Mouse (Mus musculus) liver, postnatal 0 days (tissue): ENCODE data around the gene Fa2h.

ENCODE experiments used
- CTCF ChIP-seq: sonication (generic); IDR thresholded peaks from 2 replicates; pipeline ENCODE4 v1.5.1; 2016; ENCODE audit warnings: antibody characterized with exemption, low read depth
- EP300 ChIP-seq: IDR thresholded peaks from 2 replicates; pipeline ENCODE4 v1.6.1; 2016; ENCODE audit warnings: antibody characterized with exemption, low read depth, mild to moderate bottlenecking

- TF ChIP-seq CTCF = no peak
- no peak for TF ChIP-seq EP300
Observed at GRCm38 (mm10) chr8:111384628-111385027, 9.0 kb downstream of the Fa2h start.
